Mouse (Mus musculus): ENCODE measurements around the gene Tmem62. TPM values are rescaled to one million over a fixed set of nuclear protein-coding genes. Genes with fewer than 3 reads are reported as not detected.

Tmem62 gene
- polyA plus RNA-seq, 1 experiment from 2014 or later, result 5.8 TPM

Other genes with a start within 250 kb of the Tmem62 start
- 5.6 and 7.1 TPM in 2 replicates for gene Cdan1, start 126.9 kb upstream of the Tmem62 start, polyA plus RNA-seq (2014; fragmentation: Nextera tagmentation; extraction: Ambion mirVana)
- gene Ttbk2, start 126.4 kb upstream of the Tmem62 start, polyA plus RNA-seq (2014; fragmentation: Nextera tagmentation; extraction: Ambion mirVana), result 12.1 and 13.1 TPM in 2 replicates
- 22.3 and 29.8 TPM in 2 replicates for gene Ubr1, start 6.3 kb upstream of the Tmem62 start, polyA plus RNA-seq (2014; fragmentation: Nextera tagmentation; extraction: Ambion mirVana)
- gene Ccndbp1, start 31.4 kb downstream of the Tmem62 start, polyA plus RNA-seq (2014; fragmentation: Nextera tagmentation; extraction: Ambion mirVana), result 55.4 and 55.6 TPM in 2 replicates
- 6.0 and 6.2 TPM in 2 replicates for gene Epb42, start 60.1 kb downstream of the Tmem62 start, polyA plus RNA-seq (2014; fragmentation: Nextera tagmentation; extraction: Ambion mirVana)
- not detected in 2 replicates for gene Tgm5, start 108.8 kb downstream of the Tmem62 start, polyA plus RNA-seq (2014; fragmentation: Nextera tagmentation; extraction: Ambion mirVana)
- not detected in 2 replicates for gene Tgm7, start 132.8 kb downstream of the Tmem62 start, polyA plus RNA-seq (2014; fragmentation: Nextera tagmentation; extraction: Ambion mirVana)
- gene Adal, start 163.4 kb downstream of the Tmem62 start, polyA plus RNA-seq (2014; fragmentation: Nextera tagmentation; extraction: Ambion mirVana), result 32.2 and 33.7 TPM in 2 replicates
- 20.8 and 25.3 TPM in 2 replicates for gene Lcmt2, start 163.6 kb downstream of the Tmem62 start, polyA plus RNA-seq (2014; fragmentation: Nextera tagmentation; extraction: Ambion mirVana)
- gene Tubgcp4, start 193.6 kb downstream of the Tmem62 start, polyA plus RNA-seq (2014; fragmentation: Nextera tagmentation; extraction: Ambion mirVana), result 61.8 and 69.9 TPM in 2 replicates
- 12.3 and 13.7 TPM in 2 replicates for gene Zscan29, start 194.1 kb downstream of the Tmem62 start, polyA plus RNA-seq (2014; fragmentation: Nextera tagmentation; extraction: Ambion mirVana)

All from hindbrain, embryonic 11.5 days (tissue).